ENCODE assay signal across 15 mouse cellular contexts in genomic region chr4:28548231-28548836, GRCm38 (mm10).
DNase-seq lines count a peak whose midpoint lies in the region; ATAC-seq and TF ChIP-seq lines count a peak whose summit lies in the region.
"Had no signal": no experiment of that assay in that cellular context is flagged by ENCODE, and none has a peak within 500 bp of the region (broad histone marks: within the 10 kb centered on the region; RNA-seq: fewer than 3 reads in every experiment).

No protein-coding gene starts in this region.

- no peaks in the 10 kb centered on the region for H3K27me3 ChIP-seq in midbrain, postnatal 0 days (ENCODE audit: insufficient read depth, low read length)
- H3K27me3 ChIP-seq in midbrain, embryonic 13.5 days, result no peaks in the 10 kb centered on the region
- no peaks in the 10 kb centered on the region for H3K27me3 ChIP-seq in neural tube, embryonic 14.5 days (ENCODE audit: control insufficient read depth, insufficient read depth, low read length)
- H3K27me3 ChIP-seq: hindbrain, embryonic 13.5 days had no signal

- no peak overlapping the region for H3K9ac ChIP-seq in midbrain, postnatal 0 days (replicated peaks; ENCODE audit: low read length, poor library complexity, severe bottlenecking)
- H3K9ac ChIP-seq in midbrain, embryonic 13.5 days (replicated peaks), result no peak overlapping the region
- no peak overlapping the region for H3K9ac ChIP-seq in neural tube, embryonic 14.5 days (replicated peaks; ENCODE audit: low read depth, low read length)
- H3K9ac ChIP-seq: hindbrain, embryonic 13.5 days; liver, embryonic 14.5 days had no signal

- H3K4me2 ChIP-seq in midbrain, postnatal 0 days (ENCODE audit: low read depth, low read length, poor library complexity, severe bottlenecking), result no peak overlapping the region
- no peak overlapping the region for H3K4me2 ChIP-seq in midbrain, embryonic 13.5 days (replicated peaks)
- no peak overlapping the region for H3K4me2 ChIP-seq in neural tube, embryonic 14.5 days (ENCODE audit: low read depth, low read length)
- H3K4me2 ChIP-seq: hindbrain, embryonic 13.5 days had no signal

- H3K4me3 ChIP-seq in midbrain, postnatal 0 days (ENCODE audit: low read depth, low read length), result no peak overlapping the region
- H3K4me3 ChIP-seq in midbrain, embryonic 13.5 days (replicated peaks), result no peak overlapping the region
- no peak overlapping the region for H3K4me3 ChIP-seq in neural tube, embryonic 14.5 days (ENCODE audit: low read depth, low read length)
- H3K4me3 ChIP-seq: heart, adult 2 months; hindbrain, embryonic 13.5 days had no signal

- no peak for ATAC-seq in midbrain, postnatal 0 days (ENCODE audit: low FRiP score)
- no peak for ATAC-seq in midbrain, embryonic 13.5 days
- peak; percentile 66; the same call in 1 of the 2 replicates for ATAC-seq in neural tube, embryonic 14.5 days (ENCODE audit: low read depth)
- ATAC-seq: forebrain, embryonic 16.5 days had no signal

- H3K36me3 ChIP-seq in midbrain, postnatal 0 days (ENCODE audit: insufficient read depth, low read length), result no peaks in the 10 kb centered on the region
- no peaks in the 10 kb centered on the region for H3K36me3 ChIP-seq in midbrain, embryonic 13.5 days
- H3K36me3 ChIP-seq in neural tube, embryonic 14.5 days (ENCODE audit: control insufficient read depth, insufficient read depth, low read length), result no peaks in the 10 kb centered on the region
- H3K36me3 ChIP-seq: hindbrain, embryonic 13.5 days had no signal

- peak; percentile 4 for DNase-seq in adrenal gland, postnatal 10 days
- no peak for DNase-seq in adrenal gland, postnatal 4 days (ENCODE audit: low spot score in 2 of 2)
- peak; percentile 2 for DNase-seq in midbrain, postnatal 0 days (ENCODE audit: low spot score)
- peak; percentile 66 for DNase-seq in kidney, adult 9 months
- no peak for DNase-seq in c-Kit-positive CD71-positive TER-119-positive erythroid progenitor cells, embryonic 14.5 days (ENCODE audit: low spot score)
- no peak for DNase-seq in thymus, adult 18-20 months
- DNase-seq: cerebellum, postnatal 25 days; heart, adult 2 months; layer of hippocampus, postnatal 36 days; thymus, postnatal 36 days had no signal

- H3K9me3 ChIP-seq in midbrain, postnatal 0 days (ENCODE audit: low read length), result no peaks in the 10 kb centered on the region
- no peaks in the 10 kb centered on the region for H3K9me3 ChIP-seq in midbrain, embryonic 13.5 days
- no peaks in the 10 kb centered on the region for H3K9me3 ChIP-seq in neural tube, embryonic 14.5 days (ENCODE audit: control insufficient read depth, low read length)
- H3K9me3 ChIP-seq: hindbrain, embryonic 13.5 days had no signal

- no peak for TF ChIP-seq CTCF in midbrain, postnatal 0 days (IDR thresholded peaks at IDR 0.05)

- WGBS in midbrain, postnatal 0 days, result 46% methylated on average over 6 of the region's 6 CpGs
- 44% methylated on average over 6 of the region's 6 CpGs for WGBS in midbrain, embryonic 13.5 days
- WGBS in neural tube, embryonic 14.5 days, result 33% methylated on average over 6 of the region's 6 CpGs

- no peaks in the 10 kb centered on the region for H3K4me1 ChIP-seq in midbrain, postnatal 0 days (ENCODE audit: insufficient read depth, low read length)
- no peaks in the 10 kb centered on the region for H3K4me1 ChIP-seq in midbrain, embryonic 13.5 days (replicated peaks)
- H3K4me1 ChIP-seq in neural tube, embryonic 14.5 days (ENCODE audit: control insufficient read depth, insufficient read depth, low read length), result no peaks in the 10 kb centered on the region
- H3K4me1 ChIP-seq: hindbrain, embryonic 13.5 days had no signal

- H3K27ac ChIP-seq in midbrain, postnatal 0 days (ENCODE audit: low read depth, low read length), result no peak overlapping the region
- no peak overlapping the region for H3K27ac ChIP-seq in midbrain, embryonic 13.5 days
- H3K27ac ChIP-seq in neural tube, embryonic 14.5 days (ENCODE audit: low read depth, low read length), result no peak overlapping the region
- H3K27ac ChIP-seq: heart, adult 2 months; hindbrain, embryonic 13.5 days; liver, embryonic 14.5 days had no signal

Comparison
In these comparisons a context has a peak if more than half of its experiments do, and no peak if none do; other contexts are left out.
1. DNase-seq: peak in adrenal gland, postnatal 10 days (single experiment), midbrain, postnatal 0 days (single experiment) and kidney, adult 9 months (single experiment); none in adrenal gland, postnatal 4 days (0 of 2), c-Kit-positive CD71-positive TER-119-positive erythroid progenitor cells, embryonic 14.5 days (single experiment) and thymus, adult 18-20 months (0 of 2).